Mouse (Mus musculus) v-Abl transformed pro-B cells (cell line): ENCODE results near the gene Hic1.

Experiments used
- in situ Hi-C, 2 experiments: fragments of 400-800 bp; cut with MboI; formaldehyde crosslinking; loops; one replicate each; pipeline ENCODE4 v1.15.1; 2025; ENCODE audit not compliant: unreplicated experiment in 2 of 2

The Hic1 gene

DNA sequence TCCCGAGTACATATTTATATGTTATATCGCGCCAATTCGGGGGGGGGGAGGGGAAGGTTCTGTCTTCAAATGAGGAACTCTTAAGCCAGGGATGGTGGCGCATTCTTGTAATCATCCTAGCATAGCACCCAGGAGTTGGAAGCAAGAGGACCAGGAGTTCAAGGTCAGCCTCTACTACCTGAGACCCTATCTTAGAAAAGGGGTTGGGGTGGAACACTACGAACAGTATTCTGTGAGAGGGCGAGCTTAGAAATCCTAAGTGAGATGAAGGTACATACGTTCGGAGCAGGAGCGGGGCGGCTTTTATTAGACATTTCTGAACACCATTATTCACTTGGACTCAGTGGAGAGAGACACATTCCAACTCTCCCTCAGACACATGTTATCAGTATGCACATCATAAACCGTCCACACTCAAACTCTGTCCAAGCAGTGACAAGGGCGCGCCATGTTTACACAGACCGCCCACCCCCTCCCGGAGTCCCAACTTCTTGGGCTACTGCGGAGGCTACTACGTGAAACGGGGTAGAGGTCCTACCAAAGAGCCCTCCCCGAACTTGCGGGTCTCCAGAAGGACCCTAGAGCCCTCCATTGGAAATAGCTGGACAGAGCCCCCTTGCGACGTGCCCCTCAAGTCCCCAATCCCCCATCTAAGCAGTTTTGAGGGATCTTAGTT, at the start of gene Hic1:
Gene Hic1 (minus strand): TSS at position 115 of the 676 bp plus-strand sequence.
- in situ Hi-C loops = loop anchor here (5.0 kb wide), 1 partner anchor 187 kb away; no protein-coding TSS in a partner anchor

GRCm38 (mm10) chr11:75214081-75214950, 45.0 kb upstream of the Hic1 start:
- in situ Hi-C loops = no loop called here

DNA sequence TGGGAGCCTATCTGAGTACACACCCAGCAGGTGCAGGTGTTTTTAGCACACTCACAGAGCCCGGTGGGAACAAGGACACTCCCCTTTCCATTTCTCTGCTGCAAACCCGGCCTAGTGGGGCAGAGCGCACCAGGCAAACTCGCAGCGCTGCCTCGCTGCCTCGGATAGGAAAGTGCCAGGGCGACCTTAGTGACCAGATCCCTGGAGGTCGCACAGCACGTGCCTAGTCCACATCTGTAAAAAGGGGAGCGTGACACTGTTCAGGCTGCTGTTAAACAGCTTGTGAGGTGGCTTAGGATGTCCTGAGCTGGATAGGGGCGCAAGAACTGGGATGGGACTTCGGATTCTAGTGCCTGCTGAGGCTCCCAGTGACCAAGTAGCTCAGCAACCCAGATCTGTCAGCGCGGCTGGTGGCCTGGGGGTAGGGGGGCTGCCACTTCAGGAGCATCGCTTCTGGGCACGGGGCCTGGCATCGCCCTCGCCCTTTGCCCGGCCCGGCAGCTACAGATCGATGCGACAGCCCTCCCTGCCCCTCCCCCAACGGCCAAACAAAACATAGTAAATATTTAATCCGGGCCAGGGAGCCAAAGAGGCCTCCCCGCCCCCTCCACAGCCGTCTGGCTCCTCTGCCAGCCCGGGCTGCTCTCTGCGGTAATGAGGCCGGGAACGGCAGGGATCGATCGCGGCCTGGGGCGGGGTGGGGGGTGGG, 44.2 kb upstream of the Hic1 start:
- in situ Hi-C loops = no loop called here

GRCm38 (mm10) chr11:75212876-75213275, 43.6 kb upstream of the Hic1 start:
- in situ Hi-C loops = no loop called here

DNA sequence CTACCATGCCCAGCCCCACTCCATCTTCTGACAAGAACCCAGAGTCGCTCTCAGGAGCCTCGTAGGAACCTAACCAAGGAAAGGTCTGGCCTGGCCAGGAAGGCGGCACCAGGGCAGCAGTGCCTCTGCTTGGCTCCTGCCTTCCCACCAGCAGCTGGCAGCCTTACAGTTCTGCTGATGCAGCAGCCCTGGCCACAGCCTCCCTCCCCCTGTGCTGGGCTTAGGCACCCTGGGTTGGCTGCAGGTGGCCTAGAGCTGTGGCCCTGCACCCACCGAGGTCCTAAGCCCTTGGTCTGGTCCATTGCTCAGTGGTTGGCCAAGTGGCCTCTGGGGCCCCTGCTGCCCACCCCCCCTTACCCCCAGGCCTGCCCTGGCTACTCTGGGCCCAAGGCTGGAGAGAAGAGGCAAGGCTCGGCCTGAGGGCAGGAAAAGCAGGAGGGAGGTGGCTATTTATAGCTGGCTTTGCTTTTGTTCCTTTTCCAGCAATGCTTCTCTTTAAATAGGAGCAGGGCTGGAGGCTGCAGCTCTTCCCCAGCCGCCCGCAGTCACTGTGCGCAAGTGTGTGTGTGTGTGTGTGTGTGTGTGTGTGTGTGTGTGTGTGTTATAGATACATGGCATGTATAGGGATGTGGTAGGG, 42.8 kb upstream of the Hic1 start:
- in situ Hi-C loops = no loop called here

DNA sequence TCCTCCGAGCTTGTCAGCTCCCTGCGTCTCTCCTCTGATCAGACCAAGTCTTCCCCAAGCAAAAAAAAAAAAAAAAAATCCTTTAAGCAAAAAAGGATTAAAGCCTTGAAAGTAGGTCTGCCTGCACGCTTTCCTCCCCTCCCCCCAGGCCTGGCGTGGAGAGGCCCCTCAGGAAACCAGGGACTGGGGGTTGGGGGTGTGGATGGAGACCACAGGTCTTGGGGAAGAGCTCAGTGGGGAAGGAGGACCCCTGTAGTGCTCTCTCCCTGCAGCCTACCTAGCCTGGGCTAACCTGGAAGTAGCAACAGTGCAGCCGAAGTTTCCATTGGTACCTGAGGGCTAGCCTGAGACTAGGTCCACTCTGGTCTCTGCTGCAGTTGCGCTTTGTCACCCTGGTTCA, 41.4 kb upstream of the Hic1 start:
- in situ Hi-C loops = no loop called here

GRCm38 (mm10) chr11:75210093-75210492, 40.8 kb upstream of the Hic1 start:
- in situ Hi-C loops = no loop called here

GRCm38 (mm10) chr11:75209363-75209762, 40.0 kb upstream of the Hic1 start:
- in situ Hi-C loops = no loop called here

GRCm38 (mm10) chr11:75206347-75206746, 37.0 kb upstream of the Hic1 start:
- in situ Hi-C loops = no loop called here

- in situ Hi-C loops = no loop called here
Measured at GRCm38 (mm10) chr11:75204472-75204871, 35.2 kb upstream of the Hic1 start.

- in situ Hi-C loops = no loop called here
Measured at GRCm38 (mm10) chr11:75203926-75204325, 34.6 kb upstream of the Hic1 start.

- in situ Hi-C loops = no loop called here
Measured at GRCm38 (mm10) chr11:75201721-75202120, 32.4 kb upstream of the Hic1 start.

DNA sequence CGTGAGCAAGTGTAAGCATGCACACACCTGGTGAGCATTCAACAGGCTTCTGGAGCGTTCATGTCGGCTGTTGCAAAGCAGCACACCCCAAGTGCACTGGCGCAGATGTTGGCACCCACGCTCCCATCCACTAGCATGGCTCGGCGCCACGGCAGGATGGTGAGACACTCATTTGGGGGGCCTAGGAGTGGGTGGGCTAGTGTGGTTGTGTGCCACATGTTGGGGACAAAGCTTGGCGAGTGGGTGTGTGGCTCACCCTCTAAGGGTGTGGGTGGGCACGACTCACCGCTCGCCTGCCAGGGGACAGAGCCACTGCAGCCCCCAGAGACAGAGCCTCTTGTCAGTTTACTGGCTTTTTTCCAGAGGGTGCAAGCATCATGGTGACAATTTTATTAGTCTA, 31.6 kb upstream of the Hic1 start:
- in situ Hi-C loops = no loop called here

- in situ Hi-C loops = loop anchor here in 1 of 2 experiments (10.0 to 25.0 kb wide), 2 partner anchors 185 to 287 kb away; partner anchors contain the start of gene Prpf8
Measured at GRCm38 (mm10) chr11:75199951-75200350, 30.6 kb upstream of the Hic1 start.

GRCm38 (mm10) chr11:75198792-75199191, 29.5 kb upstream of the Hic1 start:
- in situ Hi-C loops = loop anchor here in 1 of 2 experiments (10.0 to 25.0 kb wide), 2 partner anchors 186 to 289 kb away; partner anchors contain the start of gene Prpf8

DNA sequence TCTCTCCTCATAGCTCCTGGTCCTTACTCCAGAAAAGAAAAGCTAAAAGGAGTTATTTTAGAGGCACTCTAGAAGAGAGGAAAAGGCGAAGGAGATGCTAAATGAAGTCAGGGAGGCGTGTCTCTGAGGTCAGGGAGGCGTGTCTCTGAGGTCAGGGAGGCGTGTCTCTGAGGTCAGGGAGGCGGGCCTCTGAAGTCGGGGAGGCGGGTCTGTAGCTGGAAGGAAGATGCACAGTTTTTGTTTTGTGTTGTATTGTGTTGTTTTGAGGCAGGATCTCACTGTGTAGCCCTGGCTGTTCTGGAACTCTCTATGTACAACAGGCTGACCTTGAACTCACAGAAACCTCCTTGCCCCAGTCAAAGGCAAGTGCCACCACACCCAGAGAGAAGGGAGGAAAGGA, 28.6 kb upstream of the Hic1 start:
- in situ Hi-C loops = loop anchor here in 1 of 2 experiments (10.0 to 25.0 kb wide), 2 partner anchors 187 to 289 kb away; partner anchors contain the start of gene Prpf8

DNA sequence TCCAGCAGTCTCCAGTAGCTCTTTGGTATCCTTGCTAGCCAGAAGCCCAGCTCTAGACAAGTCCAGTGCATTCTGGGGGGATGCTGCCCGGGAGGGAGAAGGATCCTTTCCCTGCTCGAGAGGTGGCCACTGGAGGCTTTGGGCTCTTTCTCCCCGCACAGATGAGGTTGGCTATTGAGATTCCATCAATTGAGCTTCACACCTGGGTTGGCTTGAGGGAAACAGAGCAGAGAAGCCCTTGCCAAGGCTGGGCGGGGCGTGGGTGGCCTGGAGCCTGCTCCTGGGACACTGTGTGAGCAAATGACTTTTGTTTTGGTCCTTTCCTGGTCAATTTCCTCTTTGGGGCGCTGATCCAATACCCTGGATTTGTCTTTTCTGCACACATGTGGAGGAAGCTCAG, 26.8 kb upstream of the Hic1 start:
- in situ Hi-C loops = loop anchor here in 1 of 2 experiments (10.0 to 25.0 kb wide), 2 partner anchors 189 to 291 kb away; partner anchors contain the start of gene Prpf8

DNA sequence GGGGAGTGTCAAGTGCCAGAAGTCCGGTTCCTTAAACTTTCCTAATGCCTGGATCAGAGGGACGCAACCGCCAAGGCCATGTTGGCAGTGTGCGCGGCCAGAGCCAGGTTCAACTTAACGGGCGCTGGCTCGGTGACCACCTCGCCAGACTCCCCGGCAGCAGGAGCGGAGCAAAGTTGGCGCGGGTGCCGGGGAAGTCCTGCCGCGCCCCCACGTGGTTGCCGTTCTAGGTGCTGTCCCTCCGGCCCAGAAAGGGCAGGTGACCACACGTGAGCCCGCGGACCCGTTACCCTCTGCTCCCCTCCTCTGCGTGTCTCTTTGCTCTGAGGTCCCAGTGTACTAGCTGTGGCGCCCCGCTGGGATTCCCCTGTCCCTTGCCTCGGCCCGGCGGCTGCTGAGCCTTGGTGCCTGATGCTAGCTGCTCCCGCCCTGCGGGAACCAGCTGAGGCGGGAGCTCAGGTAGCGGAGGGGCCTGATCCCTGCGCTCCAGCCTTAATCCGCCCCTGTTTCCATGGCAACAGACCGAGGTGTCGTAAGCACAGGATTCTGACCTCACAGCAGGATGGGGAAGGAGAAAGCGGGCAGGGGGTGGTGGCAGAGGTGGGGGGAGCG, 25.6 kb upstream of the Hic1 start:
- in situ Hi-C loops = loop anchor here (5.0 to 25.0 kb wide), 4 partner anchors 32 to 292 kb away; partner anchors contain the start of gene Prpf8 (in 1 of the 2)

GRCm38 (mm10) chr11:75194121-75194849, 25.0 kb upstream of the Hic1 start:
- in situ Hi-C loops = loop anchor here (5.0 to 25.0 kb wide), 4 partner anchors 33 to 293 kb away; partner anchors contain the start of gene Prpf8 (in 1 of the 2)
